Mouse (Mus musculus): ENCODE measurements around the gene Ubl4b.

The Ubl4b gene

DNA sequence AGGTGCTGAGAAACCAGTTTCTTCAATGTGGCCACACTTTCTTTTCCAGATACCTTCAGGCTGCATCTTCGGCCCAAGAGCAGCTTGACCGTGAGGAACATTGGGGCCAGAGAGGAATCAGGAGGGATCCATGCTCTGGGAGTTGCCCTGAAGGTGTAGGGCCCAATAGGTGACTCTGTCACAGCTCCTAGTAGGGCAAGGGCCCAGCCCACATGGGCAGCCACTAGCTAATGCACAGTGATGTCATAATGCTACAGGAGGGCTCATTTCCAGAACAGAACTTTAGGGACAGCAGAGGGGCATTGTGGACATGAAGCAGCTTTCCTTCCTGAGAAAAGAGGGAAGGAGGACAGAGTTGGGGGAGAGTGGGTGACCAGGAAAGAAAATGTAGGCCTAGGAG lies at the start of gene Ubl4b:
TSS of gene Ubl4b (minus strand) at position 232 of the 400 bp plus-strand sequence.
- no peak for DNase-seq (ENCODE audit: low spot score)

DNA sequence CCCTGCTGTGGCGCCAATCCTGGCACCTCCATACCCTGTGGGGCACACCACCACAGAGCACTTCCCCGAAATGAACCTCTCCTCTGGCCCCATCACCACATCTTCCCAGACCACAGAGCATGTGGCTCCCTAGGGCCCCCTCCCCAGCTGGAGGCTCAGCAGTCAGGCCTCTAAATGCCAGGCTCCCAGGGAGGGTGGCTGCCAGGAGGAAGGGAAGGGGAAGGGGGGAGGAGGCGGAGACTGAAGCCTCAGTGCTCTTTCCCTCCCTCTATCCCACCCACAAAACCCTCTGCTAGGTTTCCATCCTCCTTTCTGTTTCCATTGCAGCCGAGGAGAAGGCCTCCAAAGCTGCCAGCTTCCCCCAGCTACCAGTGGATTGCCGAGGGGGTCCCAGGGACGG lies 45.3 kb upstream of the Ubl4b start:
- no peak for DNase-seq (ENCODE audit: low spot score)

DNA sequence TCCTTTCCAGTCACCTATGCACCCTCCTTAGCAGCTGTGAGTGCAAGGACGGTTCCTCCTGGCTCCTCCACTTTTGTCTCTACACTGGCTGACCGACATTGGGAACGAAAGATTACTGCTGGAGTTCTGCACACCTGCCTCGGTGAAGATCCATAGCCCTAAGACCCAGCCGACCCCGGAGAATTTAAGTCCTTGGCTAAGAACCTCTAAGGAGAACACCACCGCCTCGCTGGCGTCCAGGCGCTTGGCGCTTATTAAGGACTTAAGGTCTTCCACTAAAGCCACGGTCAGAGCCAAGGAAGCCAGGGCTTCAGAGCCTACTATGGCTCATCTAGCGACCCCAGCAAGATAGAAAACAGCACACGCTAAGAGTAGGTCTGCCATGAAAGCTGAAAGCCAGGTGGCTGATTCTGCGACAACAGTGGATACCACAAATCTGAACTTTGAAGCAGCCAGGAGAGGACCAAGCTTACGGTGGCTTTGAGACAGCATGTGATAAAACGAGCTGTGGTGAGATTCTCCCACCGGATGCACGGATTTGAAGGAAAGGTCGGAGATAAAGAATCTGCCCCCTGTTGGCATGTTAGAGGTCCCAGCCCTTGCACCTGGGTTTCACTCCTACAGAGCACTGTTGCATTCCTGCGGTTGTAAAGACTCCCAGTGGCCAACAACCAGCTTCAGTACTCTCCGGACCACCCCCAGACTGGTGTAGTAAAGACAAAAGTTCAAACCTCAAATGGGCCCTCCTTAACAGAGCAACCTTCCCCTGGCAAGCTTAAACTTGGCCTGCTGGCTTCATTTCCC lies 42.9 kb upstream of the Ubl4b start:
- no peak for DNase-seq (ENCODE audit: low spot score)

DNA sequence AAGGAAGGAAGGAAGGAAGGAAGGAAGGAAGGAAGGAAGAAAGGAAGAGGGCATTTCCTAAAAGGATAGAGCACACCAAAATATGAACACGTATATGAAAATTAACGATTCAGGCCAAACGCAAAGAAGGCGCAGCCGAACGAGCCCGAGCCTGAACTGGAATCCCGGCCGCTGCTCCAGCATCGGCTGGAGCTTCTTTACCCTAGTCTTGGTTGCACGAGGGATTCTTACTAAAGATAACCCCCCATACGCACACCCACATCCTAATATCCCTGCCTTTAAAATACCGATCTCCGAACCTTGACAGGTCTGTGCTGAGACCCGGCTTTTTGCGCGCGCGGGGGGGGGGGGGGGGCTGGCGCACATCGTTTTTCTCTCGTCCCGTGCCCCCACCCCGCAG lies 42.3 kb upstream of the Ubl4b start:
- no peak for DNase-seq (ENCODE audit: low spot score)

DNA sequence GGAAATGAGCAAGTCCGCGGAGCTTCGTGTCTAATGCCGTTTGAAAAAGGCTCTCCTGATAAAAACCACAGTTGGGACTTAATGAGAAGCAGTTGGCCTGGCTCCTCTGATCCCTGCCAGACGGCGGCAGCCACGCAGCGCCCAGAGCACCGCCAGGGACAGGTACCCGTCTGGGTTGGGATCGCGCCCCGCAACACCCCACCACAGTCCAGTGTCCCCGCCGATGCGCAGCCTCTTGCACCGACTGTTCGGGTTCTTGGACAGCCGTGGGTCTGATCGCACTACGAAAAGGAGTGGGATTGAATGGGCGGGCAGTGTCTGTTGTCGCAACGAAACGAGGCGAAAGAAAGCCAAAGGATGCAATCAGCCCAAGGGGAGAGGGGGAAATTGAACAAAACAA lies 41.7 kb upstream of the Ubl4b start:
- DNase-seq (ENCODE audit: low spot score), result no peak

DNA sequence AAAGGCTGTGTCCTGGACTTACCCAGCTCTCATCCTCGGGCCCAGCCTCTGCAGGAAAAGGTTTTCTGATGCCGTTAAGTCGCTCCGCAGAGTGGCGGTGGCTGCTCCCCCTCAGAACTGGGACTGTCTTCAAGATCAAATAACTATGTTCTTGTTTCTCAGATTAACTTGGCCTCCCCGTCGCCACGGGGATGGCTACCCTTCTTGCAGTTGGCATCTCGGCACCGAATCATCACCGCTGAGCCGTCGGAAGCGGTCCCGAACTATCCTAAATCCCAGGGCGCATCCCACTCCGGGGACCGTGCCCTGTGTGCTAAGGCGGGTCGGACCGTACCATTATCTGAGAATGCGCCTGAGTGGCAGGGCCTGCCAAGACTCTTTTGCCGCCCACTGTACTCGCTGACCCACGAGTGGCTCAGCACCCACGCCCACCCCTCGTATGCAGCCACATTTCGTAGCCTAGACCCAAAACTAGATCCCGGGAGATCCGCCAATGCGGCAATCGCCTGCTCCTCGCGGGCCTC lies 41.1 kb upstream of the Ubl4b start:
- no peak for DNase-seq (ENCODE audit: low spot score)

DNA sequence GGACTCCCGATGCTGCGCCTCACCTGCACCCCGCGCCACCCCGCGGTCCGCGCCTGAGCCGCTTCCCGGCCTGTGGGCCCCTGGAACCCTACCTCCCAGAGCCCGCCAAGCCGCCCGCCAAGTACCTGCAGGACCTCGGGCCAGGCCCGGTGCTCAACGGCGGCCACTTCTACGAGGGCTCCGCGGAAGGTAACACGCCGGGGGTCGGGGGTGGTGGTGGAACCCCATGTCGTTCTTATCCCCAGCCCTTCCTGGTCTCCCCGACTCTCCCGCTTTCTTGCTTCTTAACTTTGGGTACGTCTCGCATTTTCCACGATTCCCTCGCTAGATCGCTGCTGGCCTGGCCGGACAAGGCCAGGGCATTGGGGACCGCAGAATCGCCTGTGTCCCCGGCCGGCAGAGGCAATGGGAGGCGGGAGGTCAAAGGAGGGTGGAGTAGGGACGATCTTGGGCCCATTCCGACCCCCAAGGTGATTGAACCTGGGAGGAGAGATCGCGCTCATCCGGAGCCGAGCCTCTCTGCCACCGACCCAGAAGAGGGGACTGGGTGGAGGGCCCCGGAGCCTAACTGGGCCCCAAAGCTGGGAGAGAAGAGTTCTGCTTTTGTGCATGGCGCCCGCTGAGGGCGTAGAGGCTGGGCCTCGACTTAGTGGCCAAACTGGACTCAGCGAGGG lies 40.5 kb upstream of the Ubl4b start:
- no peak for DNase-seq (ENCODE audit: low spot score)

DNA sequence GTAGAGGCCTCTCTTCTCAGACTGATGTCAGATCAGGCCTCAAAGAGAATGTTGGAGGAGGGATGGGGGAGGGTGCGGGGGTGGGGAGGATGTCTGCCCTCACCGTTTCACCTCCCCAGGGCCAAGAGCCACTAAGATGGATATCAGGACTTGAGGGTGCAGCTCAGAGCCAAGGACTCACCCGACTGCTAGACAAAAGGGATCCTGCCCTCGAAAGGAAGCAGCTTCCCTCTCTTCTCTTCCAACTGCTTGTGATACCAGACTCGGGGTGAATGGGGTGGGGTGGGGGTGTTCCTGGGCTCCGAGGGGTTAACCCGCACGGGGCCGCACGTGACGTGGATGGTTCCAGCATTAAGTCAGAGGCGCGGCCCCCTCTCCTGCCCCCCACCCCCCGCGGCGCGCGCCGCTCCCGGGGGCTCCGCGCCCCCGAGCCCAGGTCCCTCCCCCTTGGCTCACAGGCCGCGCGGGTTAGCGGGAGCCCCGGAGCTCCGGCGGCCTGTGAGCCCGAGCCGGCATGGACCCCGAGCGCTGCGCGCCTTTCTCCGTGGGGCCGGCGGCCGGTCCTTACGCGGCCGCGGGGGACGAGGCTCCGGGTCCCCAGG lies 39.9 kb upstream of the Ubl4b start, which contains the start of gene Alx3:
TSS of gene Alx3 (plus strand) at position 370 of the 602 bp plus-strand sequence.
- no peak for DNase-seq (ENCODE audit: low spot score)

DNA sequence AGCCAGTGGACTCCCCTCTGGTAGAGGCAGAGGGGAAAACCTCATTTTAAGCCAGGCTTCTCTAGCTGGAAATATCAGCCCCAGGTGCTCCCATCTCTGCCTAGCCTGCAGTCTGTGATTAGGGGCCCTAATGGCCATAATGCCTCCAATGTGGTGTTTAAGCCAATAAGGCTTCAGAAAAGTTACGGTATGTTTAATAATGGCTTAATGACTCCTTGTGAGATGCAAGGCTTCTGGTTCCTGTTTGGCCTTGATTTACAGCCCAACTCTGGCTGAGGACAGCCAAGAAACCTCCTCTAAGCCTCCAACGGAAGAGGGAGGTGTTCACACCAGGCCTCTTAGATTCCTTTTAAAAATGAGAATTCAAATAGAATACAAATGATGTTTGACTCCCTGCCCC lies 38.8 kb upstream of the Ubl4b start:
- DNase-seq (ENCODE audit: low spot score), result no peak

DNA sequence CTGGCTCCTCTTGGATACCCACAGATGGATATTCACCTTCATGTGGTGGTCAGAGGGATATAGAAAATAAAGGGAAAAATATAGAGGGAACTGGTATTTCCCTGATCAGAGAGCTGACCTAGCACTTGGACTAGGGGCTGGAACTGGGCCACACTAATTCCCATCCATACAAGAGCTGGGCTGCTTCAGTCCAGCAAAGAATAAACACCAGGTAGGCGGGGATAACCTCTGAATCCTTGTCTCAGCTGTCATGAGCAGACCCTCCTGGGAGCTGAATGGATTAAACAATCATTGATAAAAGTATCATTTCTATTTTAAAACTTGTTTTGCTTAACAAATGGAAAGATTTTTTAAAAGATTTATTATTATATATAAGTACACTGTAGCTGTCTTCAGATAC lies 36.7 kb upstream of the Ubl4b start:
- DNase-seq (ENCODE audit: low spot score), result no peak

DNA sequence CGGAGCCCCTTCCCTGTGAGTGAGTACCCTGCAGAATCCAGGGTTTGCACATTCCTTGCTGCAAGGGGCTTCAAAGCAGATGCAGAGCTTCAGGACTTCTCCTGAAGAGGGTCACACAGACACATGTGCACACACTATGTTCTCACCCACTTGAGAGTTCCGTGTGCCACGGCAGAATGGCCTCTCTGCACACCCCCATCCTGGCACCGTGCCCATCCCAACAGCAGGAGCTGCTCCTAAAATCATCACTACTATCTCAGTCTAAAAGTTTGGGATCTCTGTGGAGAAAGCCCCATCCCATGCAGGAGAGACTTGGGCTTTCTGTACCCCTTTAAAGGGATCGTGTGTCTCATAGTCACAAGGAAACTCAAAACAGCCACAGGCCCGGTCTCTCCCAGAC lies 31.6 kb upstream of the Ubl4b start:
- no peak for DNase-seq (ENCODE audit: low spot score)

DNA sequence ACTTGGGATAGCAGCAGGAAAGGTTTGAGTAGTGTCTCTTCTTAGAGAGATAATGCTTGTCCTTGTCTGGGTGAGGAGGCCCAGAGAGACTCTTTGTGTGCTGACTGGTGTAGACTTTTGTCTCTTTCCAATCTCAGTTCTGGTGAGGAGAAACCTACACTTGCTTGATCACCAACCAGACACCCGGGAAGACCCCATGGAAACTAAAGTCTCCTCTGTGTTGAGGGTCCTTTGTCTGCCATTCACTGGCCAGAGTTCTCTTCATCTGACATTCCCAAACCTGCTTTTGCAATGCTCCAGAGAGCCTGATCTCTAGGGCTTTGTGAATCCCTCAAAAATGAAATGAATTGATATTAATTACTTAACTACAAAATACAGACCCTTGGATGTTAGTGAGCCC lies 29.0 kb upstream of the Ubl4b start:
- no peak for DNase-seq (ENCODE audit: low spot score)

DNA sequence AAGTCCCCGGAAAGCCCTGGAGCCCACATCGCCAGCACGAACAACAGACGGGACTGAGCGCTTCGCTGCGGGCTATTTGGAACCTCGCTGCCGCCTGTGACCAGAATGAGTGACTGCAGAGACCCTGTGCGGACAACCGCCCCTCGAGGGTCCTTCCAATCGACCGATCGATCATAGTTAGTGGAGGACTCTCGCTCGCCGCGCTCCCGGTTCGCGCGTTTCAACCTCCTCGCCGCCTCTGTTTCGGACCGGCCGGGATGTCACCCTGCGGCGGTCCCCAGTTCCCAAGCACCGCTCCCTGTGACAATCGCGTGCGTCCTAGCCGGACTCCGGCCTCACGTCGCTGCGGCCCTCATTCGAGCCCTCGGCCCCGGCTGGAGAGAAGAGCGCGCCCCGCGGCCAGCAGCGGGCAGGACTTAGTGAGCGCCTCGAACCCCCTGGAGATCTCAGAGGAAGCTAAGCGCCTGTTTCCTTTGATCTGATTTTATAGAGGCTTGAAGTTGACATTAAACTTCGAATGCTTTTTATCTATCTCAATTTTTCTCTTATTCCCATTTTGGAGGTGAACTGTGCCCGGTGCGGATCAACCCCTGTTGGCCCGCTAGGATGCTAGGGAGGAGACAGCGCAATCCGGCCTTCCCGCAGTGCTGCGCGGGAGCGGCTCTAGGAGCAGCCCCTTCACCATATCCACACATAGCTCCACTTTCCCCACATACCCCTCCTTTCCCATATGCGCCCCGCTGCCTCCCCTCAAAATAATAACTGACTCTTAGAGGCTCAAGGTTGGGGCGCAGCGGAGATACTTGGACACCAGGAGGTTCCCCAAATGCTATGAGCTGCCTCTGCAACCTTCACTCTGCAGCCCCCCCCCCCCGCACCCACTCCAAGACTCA lies 28.2 kb upstream of the Ubl4b start:
- DNase-seq (ENCODE audit: low spot score), result no peak

DNA sequence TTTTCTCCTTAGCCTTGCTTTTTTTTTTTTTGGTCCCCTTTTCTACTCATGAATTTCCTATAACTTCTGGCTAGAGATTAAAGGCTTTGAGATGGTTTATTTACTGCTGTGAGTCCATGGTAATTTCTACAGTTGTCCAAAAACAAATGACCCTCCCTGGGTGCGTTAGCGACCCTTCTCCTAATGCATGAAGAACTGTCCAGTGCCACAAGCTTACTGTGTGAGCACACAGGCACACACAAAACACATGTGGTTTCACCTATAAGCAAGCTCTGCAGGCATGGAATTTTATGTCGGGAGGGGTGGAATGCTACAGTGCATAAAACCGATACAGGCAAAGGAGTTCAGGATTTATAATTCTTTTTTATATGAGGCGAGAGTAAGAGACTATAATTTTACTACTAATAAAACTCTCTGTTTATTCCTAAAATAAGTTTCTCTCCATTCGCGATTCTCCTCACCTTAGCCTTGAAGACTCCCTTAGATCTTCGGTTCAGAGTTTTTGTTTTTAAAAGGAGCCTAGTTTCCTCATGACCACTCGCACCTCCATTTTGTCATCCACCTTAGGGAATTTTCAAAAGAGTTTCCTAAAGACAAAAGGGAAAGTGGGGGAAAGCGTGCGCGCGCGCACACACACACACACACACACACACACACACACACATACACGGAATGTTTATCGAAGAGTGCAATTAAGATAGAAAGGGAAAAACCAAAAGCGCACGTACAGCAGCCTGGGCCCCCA lies 27.4 kb upstream of the Ubl4b start:
- no peak for DNase-seq (ENCODE audit: low spot score)

DNA sequence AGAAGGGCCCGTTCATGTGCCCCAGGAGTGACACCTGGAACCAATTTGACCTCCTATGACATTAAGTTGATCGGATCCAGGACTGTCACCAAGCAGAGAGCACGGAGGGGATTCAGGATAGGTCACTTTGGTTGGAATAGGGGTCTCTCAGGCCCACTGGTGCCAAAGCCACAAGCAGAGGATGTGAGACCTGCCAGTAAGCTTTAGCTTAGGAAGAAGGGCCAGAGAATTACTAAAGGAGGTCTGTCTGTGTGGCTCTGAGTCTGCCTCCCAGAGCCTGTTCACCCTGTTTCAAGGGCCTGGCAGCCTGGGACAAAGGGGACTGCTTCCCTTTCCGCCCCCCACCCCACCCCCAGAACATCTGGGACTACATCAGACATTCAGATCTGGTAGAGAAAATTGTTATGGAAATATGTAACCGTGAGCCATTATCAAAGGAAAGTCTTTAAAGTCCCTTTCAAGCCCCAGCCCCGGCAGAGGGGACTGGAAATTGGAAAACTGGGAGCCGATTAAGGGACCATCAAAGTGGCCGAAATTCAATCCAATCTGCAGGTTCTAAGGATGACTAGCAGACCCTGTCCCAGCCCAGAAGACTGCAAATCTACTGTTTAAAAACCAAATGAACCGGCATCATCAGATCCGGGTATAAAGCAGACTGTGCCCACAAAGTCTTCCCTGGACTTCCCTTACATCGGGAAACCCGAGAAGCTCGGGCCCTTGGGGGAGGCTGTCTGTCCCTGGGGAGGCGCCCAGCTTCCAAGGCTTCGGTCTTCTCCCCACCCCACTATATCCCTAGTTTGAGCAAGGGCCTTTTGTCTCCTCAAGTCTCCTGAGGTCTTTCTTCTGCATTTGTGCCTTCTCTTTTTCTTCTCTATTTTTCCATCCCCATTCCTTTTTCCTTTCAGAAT lies 26.5 kb upstream of the Ubl4b start:
- DNase-seq (ENCODE audit: low spot score), result no peak

DNA sequence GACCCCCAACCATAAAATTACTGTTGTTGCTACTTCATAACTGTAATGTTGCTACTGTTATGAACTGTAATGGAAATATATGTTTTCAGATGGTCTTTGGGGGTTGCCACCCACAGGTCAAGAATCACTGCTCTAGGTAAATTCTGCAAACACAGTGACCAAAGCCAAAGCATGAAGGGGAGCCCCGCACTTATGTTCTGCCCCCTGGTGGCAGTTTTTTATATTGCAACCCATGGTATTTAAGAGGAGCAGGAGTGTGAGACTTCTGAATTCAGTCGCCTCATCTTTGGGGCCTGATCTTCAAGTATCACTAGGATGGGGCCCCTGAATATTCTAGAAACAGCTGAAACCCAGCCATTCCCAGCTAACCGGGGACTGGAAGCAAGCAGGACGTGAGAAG lies 24.6 kb upstream of the Ubl4b start:
- peak; percentile 37 for DNase-seq (ENCODE audit: low spot score)

DNA sequence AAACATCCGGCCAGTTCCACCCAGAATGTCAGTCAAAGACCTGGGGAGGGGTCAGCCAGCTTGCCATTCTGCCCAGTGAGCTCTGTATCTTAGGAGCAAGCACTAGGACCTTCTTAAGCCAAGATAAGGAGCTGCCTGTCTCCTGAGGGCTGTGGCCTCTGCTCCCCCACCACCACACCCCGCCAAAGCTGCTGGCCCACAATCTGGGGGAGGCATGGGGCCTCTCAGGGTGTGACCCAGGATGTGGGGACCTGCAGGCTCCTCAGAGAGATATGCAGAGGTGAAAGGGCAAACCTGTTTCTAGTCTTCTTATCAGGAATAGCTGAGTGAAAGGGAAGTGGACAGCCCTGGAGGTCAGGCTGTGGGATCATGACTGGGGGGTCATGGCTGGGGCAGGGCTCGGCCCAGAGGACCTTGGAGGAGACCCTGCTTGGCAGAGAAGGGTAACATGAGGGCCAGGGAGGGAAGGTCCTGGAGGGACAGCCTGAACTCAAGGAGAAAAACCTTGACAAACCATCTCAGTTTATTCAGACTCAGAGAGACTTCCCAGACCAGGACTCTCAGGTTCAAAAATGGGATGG lies 23.0 kb upstream of the Ubl4b start:
- no peak for DNase-seq (ENCODE audit: low spot score)

DNA sequence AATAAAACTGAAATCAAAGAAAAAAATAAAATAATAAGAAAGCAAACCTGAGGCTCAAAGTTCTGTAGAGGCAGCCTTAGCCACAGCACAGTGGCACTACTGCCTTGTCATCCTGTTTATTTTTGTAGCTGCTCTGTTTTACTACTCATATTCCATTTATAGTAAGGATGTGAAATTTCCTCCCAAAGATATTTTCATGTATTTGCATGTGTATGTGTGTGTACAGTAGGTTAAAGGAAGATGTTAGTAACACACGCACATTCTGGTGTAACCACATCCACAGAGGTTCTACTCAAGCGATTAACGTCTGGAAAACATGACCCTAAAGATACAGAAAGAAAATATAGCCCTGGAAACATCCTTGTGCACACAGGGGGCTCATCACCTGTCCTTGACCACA lies 21.9 kb upstream of the Ubl4b start:
- DNase-seq (ENCODE audit: low spot score), result no peak

DNA sequence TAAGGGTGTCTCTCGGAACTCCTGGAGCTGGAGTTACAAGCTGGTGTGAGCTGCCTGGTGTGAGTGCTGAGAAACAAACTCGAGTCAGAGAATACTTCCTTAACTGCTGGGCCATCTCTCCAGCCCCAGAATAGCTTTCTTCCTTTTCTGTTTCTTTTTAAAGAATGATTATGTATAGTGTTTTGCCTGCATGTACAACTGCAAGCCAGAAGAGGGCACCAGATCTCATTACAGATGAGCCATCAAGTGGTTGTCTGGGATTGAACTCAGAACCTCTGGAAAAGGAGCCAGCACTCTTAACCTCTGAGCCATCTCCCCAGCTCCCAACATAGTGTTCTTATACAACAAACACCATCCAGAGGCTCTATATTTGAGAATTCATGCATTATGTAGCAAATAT lies 16.3 kb upstream of the Ubl4b start:
- no peak for DNase-seq (ENCODE audit: low spot score)

DNA sequence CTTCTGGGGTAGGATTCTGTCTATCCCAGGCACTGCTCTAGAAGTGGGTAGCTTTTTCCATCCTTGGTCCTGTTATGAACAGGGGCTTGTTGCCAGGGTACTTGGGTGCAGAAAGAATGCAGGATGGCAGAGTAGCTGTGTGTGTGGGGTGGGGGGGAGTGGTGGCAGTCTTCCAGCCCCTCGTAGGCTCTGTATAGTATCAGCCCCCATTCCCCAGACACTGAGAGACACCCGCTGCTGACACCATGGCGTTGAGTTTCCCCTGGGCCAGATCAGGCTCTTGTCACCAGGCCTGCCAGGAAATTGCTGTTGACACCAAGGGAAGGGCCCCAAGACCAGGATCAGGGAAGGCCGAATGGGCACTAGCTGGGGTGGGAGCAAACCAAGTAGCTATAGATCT lies 13.8 kb upstream of the Ubl4b start:
- DNase-seq (ENCODE audit: low spot score), result no peak

Measured in left cerebral cortex, adult 11 months (tissue).